Mouse (Mus musculus) lung, embryonic 16.5 days (tissue): ENCODE results near the gene Podxl2. TPM values are rescaled to one million over a fixed set of nuclear protein-coding genes. Genes with fewer than 3 reads are reported as not detected.

ENCODE experiments used
- ATAC-seq: fragments of 200-750 bp; cut with Nextera tagmentation; 2 replicates; pipeline ENCODE4 v1.8.0; 2017; ENCODE audit warnings: low read depth, mild to moderate bottlenecking, moderate library complexity
- H3K27ac ChIP-seq: fragments of 300-500 bp; sonication (generic); 2 replicates; pipeline ENCODE4 v1.5.1; 2014; ENCODE audit warnings: mild to moderate bottlenecking, control low read depth, low read length
- H3K27me3 ChIP-seq: fragments of 300-500 bp; sonication (generic); 2 replicates; pipeline ENCODE4 v1.6.1; 2014; ENCODE audit warnings: low read depth, low read length, mixed read lengths; ENCODE audit not compliant: control insufficient read depth, insufficient read depth
- H3K36me3 ChIP-seq: fragments of 300-500 bp; sonication (generic); 2 replicates; pipeline ENCODE4 v1.6.1; 2014; ENCODE audit warnings: low read length; ENCODE audit not compliant: control insufficient read depth, insufficient read depth
- H3K4me1 ChIP-seq: fragments of 300-500 bp; sonication (generic); replicated peaks from 2 replicates; pipeline ENCODE4 v1.6.1; 2014; ENCODE audit warnings: low read length, mixed read lengths; ENCODE audit not compliant: control insufficient read depth, insufficient read depth
- H3K4me2 ChIP-seq: fragments of 300-500 bp; sonication (generic); 2 replicates; pipeline ENCODE4 v1.6.1; 2014; ENCODE audit warnings: low read depth, low read length, control low read depth
- H3K4me3 ChIP-seq: fragments of 300-500 bp; sonication (generic); 2 replicates; pipeline ENCODE4 v1.5.1; 2014; ENCODE audit warnings: mild to moderate bottlenecking, low read length, control low read depth
- H3K9ac ChIP-seq: fragments of 300-500 bp; sonication (generic); 2 replicates; pipeline ENCODE4 v1.6.1; 2014; ENCODE audit warnings: low read length, control low read depth
- H3K9me3 ChIP-seq: fragments of 300-500 bp; sonication (generic); 2 replicates; pipeline ENCODE4 v1.6.1; 2016; ENCODE audit warnings: low read length; ENCODE audit not compliant: control insufficient read depth
- WGBS: fragments of 180-500 bp; shearing (Covaris S2); extraction: QIAGEN DNeasy Blood & Tissue Kit; methylation state at CpG from one replicate; pipeline ENCODE4 v1.1.7; 2014; 5-methylcytosine and 5-hydroxymethylcytosine counted together
- polyA plus RNA-seq: library from polyadenylated mRNA; unstranded; fragments of >200 nt; fragmentation: Nextera tagmentation; extraction: Ambion mirVana; gene quantifications from 2 replicates; pipeline ENCODE4 v1.2.1, GENCODE M21; 2015

Gene Podxl2
- polyA plus RNA-seq, 1 experiment from 2014 or later: 35.1 TPM

GRCm38 (mm10) chr6:88843241-88843640 lies 31.6 kb downstream of the Podxl2 start:
- Histone ChIP-seq H3K4me1 (peaks cover 14% of the 10 kb centered on the region), H3K4me2 (peak overlapping the region; percentile 82), H3K27me3 (no peaks in the 10 kb centered on the region), H3K27ac (no peak overlapping the region), H3K36me3 (peaks cover 8% of the 10 kb centered on the region), H3K9me3 (no peaks in the 10 kb centered on the region), H3K4me3 (peak overlapping the region; percentile 95), H3K9ac (peak overlapping the region; percentile 88)
- WGBS: 71% methylated on average over 7 of the region's 7 CpGs
- no peak for ATAC-seq

GRCm38 (mm10) chr6:88842731-88843151 lies 32.1 kb downstream of the Podxl2 start:
- Histone ChIP-seq H3K4me3 (peak overlapping the region; percentile 95), H3K9me3 (no peaks in the 10 kb centered on the region)
- ATAC-seq: peak; percentile 0

GRCm38 (mm10) chr6:88841781-88842689 lies 32.8 kb downstream of the Podxl2 start, which contains the start of gene Abtb1:
Abtb1 (minus strand) TSS chr6:88841984.
- peak within 1 kb of the TSS; percentile 92 for H3K27ac ChIP-seq
- H3K27me3 ChIP-seq: no peaks in the 10 kb centered on the region
- peak within 1 kb of the TSS; percentile 82 for H3K4me2 ChIP-seq
- H3K4me3 ChIP-seq: peak within 1 kb of the TSS; percentile 95
- peaks cover 16% of the 10 kb centered on the region for H3K36me3 ChIP-seq
- H3K9me3 ChIP-seq: no peaks in the 10 kb centered on the region
- ATAC-seq: peak; percentile 97
- peaks cover 14% of the 10 kb centered on the region for H3K4me1 ChIP-seq
- peak within 1 kb of the TSS; percentile 94 for H3K9ac ChIP-seq
- under 1% methylated on average over 71 of the region's 72 CpGs for WGBS

More at GRCm38 (mm10) chr6:88842731-88843151, 32.1 kb downstream of the Podxl2 start:
- peak overlapping the region; percentile 92 for H3K27ac ChIP-seq
- peaks cover 14% of the 10 kb centered on the region for H3K4me1 ChIP-seq
- peaks cover 13% of the 10 kb centered on the region for H3K36me3 ChIP-seq
- H3K4me2 ChIP-seq: peak overlapping the region; percentile 82
- peak overlapping the region; percentile 88 for H3K9ac ChIP-seq
- WGBS: under 1% methylated on average over 30 of the region's 32 CpGs
- H3K27me3 ChIP-seq: no peaks in the 10 kb centered on the region

- WGBS: under 1% methylated on average over 22 of the region's 22 CpGs
- Histone ChIP-seq H3K9ac (peak overlapping the region; percentile 94), H3K27me3 (no peaks in the 10 kb centered on the region), H3K4me2 (peak overlapping the region; percentile 82), H3K4me3 (peak overlapping the region; percentile 95), H3K4me1 (peaks cover 18% of the 10 kb centered on the region), H3K27ac (peak overlapping the region; percentile 92), H3K36me3 (peaks cover 16% of the 10 kb centered on the region), H3K9me3 (no peaks in the 10 kb centered on the region)
- no peak for ATAC-seq
Measured at GRCm38 (mm10) chr6:88841514-88841780, 33.4 kb downstream of the Podxl2 start.

GRCm38 (mm10) chr6:88840791-88841513 lies 33.9 kb downstream of the Podxl2 start:
- ATAC-seq: no peak
- H3K9me3 ChIP-seq: no peaks in the 10 kb centered on the region
- H3K4me2 ChIP-seq: peak overlapping the region; percentile 82
- H3K36me3 ChIP-seq: peaks cover 16% of the 10 kb centered on the region
- peaks cover 18% of the 10 kb centered on the region for H3K4me1 ChIP-seq
- peak overlapping the region; percentile 95 for H3K4me3 ChIP-seq
- H3K9ac ChIP-seq: peak overlapping the region; percentile 94
- 48% methylated on average over 9 of the region's 9 CpGs for WGBS
- H3K27me3 ChIP-seq: no peaks in the 10 kb centered on the region
- H3K27ac ChIP-seq: peak overlapping the region; percentile 92

- Histone ChIP-seq H3K27me3 (no peaks in the 10 kb centered on the region), H3K9ac (no peak overlapping the region), H3K4me1 (peaks cover 18% of the 10 kb centered on the region), H3K36me3 (peaks cover 16% of the 10 kb centered on the region), H3K4me3 (no peak overlapping the region), H3K9me3 (no peaks in the 10 kb centered on the region), H3K27ac (no peak overlapping the region), H3K4me2 (no peak overlapping the region)
- 64% methylated on average over 3 of the region's 3 CpGs for WGBS
- no peak for ATAC-seq
Measured at GRCm38 (mm10) chr6:88840211-88840610, 34.6 kb downstream of the Podxl2 start.

- H3K9ac ChIP-seq: no peak overlapping the region
- H3K27me3 ChIP-seq: no peaks in the 10 kb centered on the region
- peaks cover 16% of the 10 kb centered on the region for H3K36me3 ChIP-seq
- no peak overlapping the region for H3K27ac ChIP-seq
- WGBS: 77% methylated on average over 26 of the region's 26 CpGs
- H3K4me2 ChIP-seq: no peak overlapping the region
- ATAC-seq: no peak
- no peak overlapping the region for H3K4me3 ChIP-seq
- H3K9me3 ChIP-seq: no peaks in the 10 kb centered on the region
- H3K4me1 ChIP-seq: peaks cover 18% of the 10 kb centered on the region
Measured at GRCm38 (mm10) chr6:88839135-88839970, 35.5 kb downstream of the Podxl2 start.

- H3K4me3 ChIP-seq: no peak overlapping the region
Measured at GRCm38 (mm10) chr6:88838613-88839012, 36.2 kb downstream of the Podxl2 start.

More at GRCm38 (mm10) chr6:88838613-88839012, 36.2 kb downstream of the Podxl2 start:
- H3K27me3 ChIP-seq: no peaks in the 10 kb centered on the region
- WGBS: 91% methylated on average over 10 of the region's 10 CpGs
- ATAC-seq: no peak
- H3K36me3 ChIP-seq: peaks cover 16% of the 10 kb centered on the region
- H3K9me3 ChIP-seq: no peaks in the 10 kb centered on the region
- no peak overlapping the region for H3K4me2 ChIP-seq
- no peak overlapping the region for H3K9ac ChIP-seq
- peaks cover 18% of the 10 kb centered on the region for H3K4me1 ChIP-seq
- H3K27ac ChIP-seq: no peak overlapping the region
